Comparison of ENCODE assay signal across 8 mouse cellular contexts in the genomic region with DNA sequence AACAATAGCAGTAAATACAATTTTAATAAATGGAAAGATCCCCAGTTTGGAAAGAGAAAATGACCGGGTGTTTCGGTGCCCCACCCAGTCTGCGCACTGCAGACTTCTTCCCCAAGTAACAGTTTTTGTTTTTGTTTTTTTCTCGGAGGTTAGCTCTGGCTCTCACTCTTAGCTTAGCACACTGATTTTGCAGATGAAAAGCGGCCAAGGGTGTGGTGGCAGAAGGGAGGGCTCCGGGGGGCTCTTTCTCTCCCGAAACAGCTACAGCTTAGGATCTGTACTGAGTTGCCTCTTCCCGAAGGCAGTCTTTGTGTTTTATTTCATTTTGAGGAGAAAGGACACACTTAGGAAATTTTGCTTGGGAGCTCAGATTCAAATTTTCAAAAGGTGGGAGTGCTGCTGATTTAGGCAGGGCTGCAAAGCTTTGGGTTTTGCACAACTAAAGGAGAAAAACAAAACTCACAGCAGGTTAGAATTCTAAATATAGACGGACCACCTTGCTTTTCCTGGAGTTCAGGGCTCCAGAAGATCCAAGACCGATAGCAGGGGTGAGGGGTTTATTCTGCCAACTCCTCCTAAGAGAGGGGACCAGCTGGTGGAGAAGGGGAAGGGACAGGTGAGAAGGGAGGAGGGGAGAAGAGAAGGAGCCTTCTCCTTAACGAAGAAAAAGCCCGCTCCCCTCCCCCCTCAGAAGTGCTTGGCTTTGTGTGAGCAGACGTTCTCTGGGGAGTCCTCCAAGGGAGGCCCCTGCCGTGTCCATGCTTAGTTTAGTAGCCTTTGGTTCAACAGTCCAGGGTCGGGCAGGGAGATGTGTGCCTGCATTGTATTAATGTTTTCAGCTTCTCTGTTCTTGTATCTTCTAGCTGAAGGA. TPM values are rescaled to one million over a fixed set of nuclear protein-coding genes. Genes with fewer than 3 reads are reported as not detected.
DNase-seq lines count a peak whose midpoint lies in the region; ATAC-seq and TF ChIP-seq lines count a peak whose summit lies in the region.

No protein-coding gene starts in this region.

- H3K27me3 ChIP-seq in ES-Bruce4 (ENCODE audit: control insufficient read depth, insufficient read depth, low read length, poor library complexity, severe bottlenecking) = no peaks in the 10 kb centered on the region
- H3K27me3 ChIP-seq in forebrain, embryonic 14.5 days (replicated peaks; ENCODE audit: control insufficient read depth, insufficient read depth, low read length) = no peaks in the 10 kb centered on the region
- no peaks in the 10 kb centered on the region for H3K27me3 ChIP-seq in midbrain, embryonic 12.5 days

- H3K9me3 ChIP-seq in ES-Bruce4 (replicated peaks; ENCODE audit: control insufficient read depth, insufficient read depth, low read length, poor library complexity, severe bottlenecking) = no peaks in the 10 kb centered on the region
- no peaks in the 10 kb centered on the region for H3K9me3 ChIP-seq in forebrain, embryonic 14.5 days (replicated peaks; ENCODE audit: control insufficient read depth, low read length)
- no peaks in the 10 kb centered on the region for H3K9me3 ChIP-seq in midbrain, embryonic 12.5 days

- peak overlapping the region; percentile 29; the same call in 1 of the 2 replicates for H3K4me3 ChIP-seq in ES-Bruce4 (ENCODE audit: low read depth, low read length)
- peak overlapping the region; percentile 37 for H3K4me3 ChIP-seq in forebrain, embryonic 14.5 days (ENCODE audit: low read depth, low read length)
- peak overlapping the region; percentile 43 for H3K4me3 ChIP-seq in midbrain, embryonic 12.5 days

- H3K36me3 ChIP-seq in ES-Bruce4 (ENCODE audit: control insufficient read depth, insufficient read depth, low read length, poor library complexity, severe bottlenecking) = no peaks in the 10 kb centered on the region
- H3K36me3 ChIP-seq in forebrain, embryonic 14.5 days (ENCODE audit: control insufficient read depth, insufficient read depth, low read length) = no peaks in the 10 kb centered on the region
- H3K36me3 ChIP-seq in midbrain, embryonic 12.5 days = no peaks in the 10 kb centered on the region

- H3K4me2 ChIP-seq in forebrain, embryonic 14.5 days (ENCODE audit: low read length) = peak overlapping the region; percentile 79
- H3K4me2 ChIP-seq in midbrain, embryonic 12.5 days (replicated peaks) = peak overlapping the region; percentile 54

- no peak for TF ChIP-seq CTCF in ES-Bruce4 (IDR thresholded peaks at IDR 0.05; ENCODE audit: low read depth, low read length)

- TF ChIP-seq EP300 in ES-Bruce4 (IDR thresholded peaks at IDR 0.05; ENCODE audit: insufficient read depth, low read depth, low read length) = peak; percentile 73

- DNase-seq in cerebellum, adult 8-10 months = peak; percentile 41
- DNase-seq in cerebellum, postnatal 4 days (ENCODE audit: low spot score in 2 of 2) = no peak
- DNase-seq in forebrain, embryonic 14.5 days (ENCODE audit: low spot score) = peak; percentile 78
- no peak for DNase-seq in thymus, postnatal 4 days
- DNase-seq in thymus, postnatal 25 days = no peak
- DNase-seq in ovary, adult 18-20 months (ENCODE audit: low spot score) = no peak

- WGBS in forebrain, embryonic 14.5 days = 7% methylated on average over 15 of the region's 15 CpGs
- WGBS in midbrain, embryonic 12.5 days = 6% methylated on average over 15 of the region's 15 CpGs

- no peak for ATAC-seq in forebrain, embryonic 14.5 days
- ATAC-seq in midbrain, embryonic 12.5 days (ENCODE audit: low FRiP score, low read depth) = peak; percentile 31; the same call in 1 of the 2 replicates

- peak overlapping the region; percentile 70 for H3K9ac ChIP-seq in ES-Bruce4 (ENCODE audit: low read depth, poor library complexity, severe bottlenecking)
- peak overlapping the region; percentile 82 for H3K9ac ChIP-seq in forebrain, embryonic 14.5 days (ENCODE audit: low read length)
- H3K9ac ChIP-seq in midbrain, embryonic 12.5 days (replicated peaks) = peak overlapping the region; percentile 76

- peaks cover 2% of the 10 kb centered on the region for H3K4me1 ChIP-seq in ES-Bruce4 (ENCODE audit: control insufficient read depth, insufficient read depth, low read length)
- H3K4me1 ChIP-seq in forebrain, embryonic 14.5 days (ENCODE audit: control insufficient read depth, insufficient read depth, low read length) = peaks cover 58% of the 10 kb centered on the region
- H3K4me1 ChIP-seq in midbrain, embryonic 12.5 days = peaks cover 75% of the 10 kb centered on the region

- H3K27ac ChIP-seq in ES-Bruce4 (ENCODE audit: insufficient read depth, low read length) = peak overlapping the region; percentile 100
- H3K27ac ChIP-seq in forebrain, embryonic 14.5 days (ENCODE audit: low read depth, low read length) = peak overlapping the region; percentile 90
- peak overlapping the region; percentile 96 for H3K27ac ChIP-seq in midbrain, embryonic 12.5 days (replicated peaks)

- no peak for TF ChIP-seq POLR2A in ES-Bruce4 (IDR thresholded peaks at IDR 0.05; ENCODE audit: insufficient read depth, low read length)

RNA-seq across cellular contexts. Expression of gene Tuba1a, which starts 37.4 kb away (rescaled TPM):
- 700 and 767 TPM in 2 replicates for polyA plus RNA-seq in ES-Bruce4 (2011; ENCODE audit: insufficient read depth, insufficient read length, low read depth, missing spikeins)
- 18,182 and 18,289 TPM in 2 replicates for polyA plus RNA-seq in forebrain, embryonic 14.5 days (2014; fragmentation: Nextera tagmentation; extraction: Ambion mirVana)
- 9,394 and 9,642 TPM in 2 replicates for polyA plus RNA-seq in midbrain, embryonic 12.5 days (2016; fragmentation: Nextera tagmentation; extraction: Ambion mirVana)

RNA-seq across cellular contexts. Expression of gene Gm49450, which starts 37.6 kb away (rescaled TPM):
- not detected in 2 replicates for polyA plus RNA-seq in ES-Bruce4 (2011; ENCODE audit: insufficient read depth, insufficient read length, low read depth, missing spikeins)
- not detected in 2 replicates for polyA plus RNA-seq in forebrain, embryonic 14.5 days (2014; fragmentation: Nextera tagmentation; extraction: Ambion mirVana)
- not detected in 2 replicates for polyA plus RNA-seq in midbrain, embryonic 12.5 days (2016; fragmentation: Nextera tagmentation; extraction: Ambion mirVana)

RNA-seq across cellular contexts. Expression of gene Tuba1c, which starts 38.8 kb away (rescaled TPM):
- polyA plus RNA-seq in ES-Bruce4 (2011; ENCODE audit: insufficient read depth, insufficient read length, low read depth, missing spikeins) = 407 and 426 TPM in 2 replicates
- 56.7 and 93.1 TPM in 2 replicates for polyA plus RNA-seq in forebrain, embryonic 14.5 days (2014; fragmentation: Nextera tagmentation; extraction: Ambion mirVana)
- 73.7 and 79.3 TPM in 2 replicates for polyA plus RNA-seq in midbrain, embryonic 12.5 days (2016; fragmentation: Nextera tagmentation; extraction: Ambion mirVana)

RNA-seq across cellular contexts. Expression of gene Tuba1b, which starts 56.5 kb away (rescaled TPM):
- 3,464 and 4,107 TPM in 2 replicates for polyA plus RNA-seq in ES-Bruce4 (2011; ENCODE audit: insufficient read depth, insufficient read length, low read depth, missing spikeins)
- 1,499 and 1,719 TPM in 2 replicates for polyA plus RNA-seq in forebrain, embryonic 14.5 days (2014; fragmentation: Nextera tagmentation; extraction: Ambion mirVana)
- polyA plus RNA-seq in midbrain, embryonic 12.5 days (2016; fragmentation: Nextera tagmentation; extraction: Ambion mirVana) = 1,566 and 1,635 TPM in 2 replicates

Comparison
In these comparisons a context has a peak if more than half of its experiments do, and no peak if none do; other contexts are left out.
1. DNase-seq: peak in cerebellum, adult 8-10 months (single experiment) and forebrain, embryonic 14.5 days (single experiment); none in cerebellum, postnatal 4 days (0 of 2), thymus, postnatal 4 days (single experiment), thymus, postnatal 25 days (single experiment) and ovary, adult 18-20 months (single experiment).
2. RNA of gene Tuba1a, which starts 37.4 kb away (polyA plus RNA-seq): 18,182 to 18,289 TPM in forebrain, embryonic 14.5 days and 9,394 to 9,642 TPM in midbrain, embryonic 12.5 days; 700 to 767 TPM in ES-Bruce4; every median in the first group is over 10 times any median in the second.
3. Peak in every context shown above with its lines, with median percentiles within 50 percentile points of each other: H3K27ac ChIP-seq, H3K4me3 ChIP-seq and H3K9ac ChIP-seq.